Mouse (Mus musculus) ES-E14 (cell line): ENCODE data around the gene Obox3. TPM values are rescaled to one million over a fixed set of nuclear protein-coding genes. Genes with fewer than 3 reads are reported as not detected.
"Not testable (repeated sequence)": the region's sequence is repeated elsewhere in the genome, so short reads cannot be mapped to it uniquely, and the experiment has no call there.

ENCODE experiments used
- DNase-seq: peaks from one replicate; pipeline ENCODE4 v3.0.0-alpha.2; 2013; ENCODE audit warnings: low read depth, low spot score
- H3K27ac ChIP-seq: 2 replicates; pipeline ENCODE4 v1.5.1; 2012; ENCODE audit warnings: low read depth, mild to moderate bottlenecking, low read length, moderate library complexity, mixed read lengths; ENCODE audit not compliant: poor library complexity, insufficient read depth, severe bottlenecking
- H3K36me3 ChIP-seq: 2 replicates; pipeline ENCODE4 v1.6.1; 2012; ENCODE audit warnings: mild to moderate bottlenecking, low read length, moderate library complexity, mixed read lengths; ENCODE audit not compliant: control insufficient read depth, poor library complexity, insufficient read depth, severe bottlenecking
- H3K4me1 ChIP-seq, 2 experiments: fragments of 150-350 bp in 1 of 2; sonication (generic) in 1 of 2; 2 replicates each; pipeline ENCODE4 v1.6.1; 2012; ENCODE audit warnings: low read length in 2 of 2, mild to moderate bottlenecking in 1 of 2, mixed read lengths in 1 of 2; ENCODE audit not compliant: control insufficient read depth in 2 of 2, insufficient read depth in 2 of 2, poor library complexity in 1 of 2
- H3K4me3 ChIP-seq, 2 experiments: fragments of 150-350 bp in 1 of 2; sonication (generic) in 1 of 2; 2 replicates each; pipeline ENCODE4 v1.5.1; 2012; ENCODE audit warnings: low read length in 2 of 2, low read depth in 1 of 2, mild to moderate bottlenecking in 1 of 2, mixed read lengths in 1 of 2; ENCODE audit not compliant: insufficient read depth in 1 of 2, poor library complexity in 1 of 2, severe bottlenecking in 1 of 2
- H3K9ac ChIP-seq: 2 replicates; pipeline ENCODE4 v1.6.1; 2012; ENCODE audit warnings: low read depth, mild to moderate bottlenecking, low read length, mixed read lengths; ENCODE audit not compliant: poor library complexity, insufficient read depth, severe bottlenecking
- H3K9me3 ChIP-seq: fragments of 150-350 bp; sonication (generic); 2 replicates; pipeline ENCODE4 v1.6.1; 2012; ENCODE audit warnings: low read depth, mild to moderate bottlenecking, low read length; ENCODE audit not compliant: control insufficient read depth, insufficient read depth
- in situ Hi-C, 2 experiments: fragments of 600-800 bp; cut with MboI; formaldehyde crosslinking; loops; one replicate each; pipeline ENCODE4 v1.15.1; 2025; ENCODE audit warnings: low sequenced_read_pairs in 2 of 2, inconsistent platforms in 1 of 2; ENCODE audit not compliant: unreplicated experiment in 2 of 2
- total RNA-seq: library from RNA; depleted of rRNA; stranded (reverse); fragments of 300-350 nt; gene quantifications from 2 replicates; pipeline ENCODE4 v1.2.3, GENCODE M21; 2012; rRNA removed

Obox3 gene
- not detected in 2 replicates for total RNA-seq

- H3K4me3 ChIP-seq, in situ Hi-C loops, H3K4me1 ChIP-seq, H3K27ac ChIP-seq, DNase-seq, H3K9me3 ChIP-seq, H3K9ac ChIP-seq, H3K36me3 ChIP-seq: not testable (repeated sequence)
Measured at GRCm38 (mm10) chr7:15639802-15640201, at the start of gene Obox3. Gene Obox3, minus strand, starts transcription at chr7:15639902.

GRCm38 (mm10) chr7:15509411-15509810 lies 130.3 kb downstream of the Obox3 start:
- H3K27ac ChIP-seq, H3K9ac ChIP-seq, H3K36me3 ChIP-seq, DNase-seq, H3K4me1 ChIP-seq, H3K9me3 ChIP-seq, H3K4me3 ChIP-seq, in situ Hi-C loops: not testable (repeated sequence)

Other genes starting within 250 kb of the Obox3 start
- gene Obox5, start 110.2 kb upstream of the Obox3 start, total RNA-seq, result not detected in 2 replicates
- gene Obox6, start 199.8 kb upstream of the Obox3 start, total RNA-seq, result 0.76 and 0.79 TPM in 2 replicates
- gene Crx, start 240.1 kb upstream of the Obox3 start, total RNA-seq, result 0.16 TPM in 1 of 2 replicates, not detected in the other
- gene Crxos, start 242.7 kb upstream of the Obox3 start, total RNA-seq, result 4.2 and 19.1 TPM in 2 replicates